Mouse (Mus musculus) left cerebral cortex, adult 8-10 months (tissue): ENCODE measurements around the gene Sycp2l. TPM values are rescaled to one million over a fixed set of nuclear protein-coding genes. Genes with fewer than 3 reads are reported as not detected.

Source experiments
- DNase-seq, 2 experiments: peaks; one replicate each; pipeline ENCODE4 v3.0.0; 2022; ENCODE audit warnings: low spot score in 2 of 2
- total RNA-seq, 4 experiments: library from RNA; stranded (reverse); gene quantifications; 2 replicates each; pipeline ENCODE4 v1.2.4; 2022

Sycp2l gene
- under 1 TPM in 3 of 4 experiments, not detected in 1; 0.37 to 0.49 (median 0.44) TPM for total RNA-seq

- no peak for DNase-seq
These were observed at the start of gene Sycp2l for GRCm38 (mm10) chr13:41113940-41114339. Gene Sycp2l (plus strand): TSS chr13:41114307.

- no peak for DNase-seq
These were observed 46.5 kb upstream of the Sycp2l start for GRCm38 (mm10) chr13:41067618-41068017.

GRCm38 (mm10) chr13:41071617-41072016 is 42.5 kb upstream of the Sycp2l start:
- DNase-seq = no peak

- DNase-seq = no peak
These were observed 40.3 kb upstream of the Sycp2l start for GRCm38 (mm10) chr13:41073819-41074218.

GRCm38 (mm10) chr13:41077921-41078320 is 36.2 kb upstream of the Sycp2l start:
- no peak for DNase-seq

- no peak for DNase-seq
These were observed 35.3 kb upstream of the Sycp2l start for GRCm38 (mm10) chr13:41078690-41079420.

GRCm38 (mm10) chr13:41079421-41079780 is 34.7 kb upstream of the Sycp2l start, which contains the start of gene Mak:
Gene Mak (minus strand): TSS chr13:41079706.
- peak; percentile 52 to 62 for DNase-seq

- DNase-seq = no peak
These were observed 34.2 kb upstream of the Sycp2l start for GRCm38 (mm10) chr13:41079859-41080258.

GRCm38 (mm10) chr13:41080700-41081099 is 33.4 kb upstream of the Sycp2l start:
- DNase-seq = no peak

GRCm38 (mm10) chr13:41084521-41084920 is 29.6 kb upstream of the Sycp2l start:
- DNase-seq = no peak

GRCm38 (mm10) chr13:41085140-41085539 is 29.0 kb upstream of the Sycp2l start:
- DNase-seq = no peak

- DNase-seq = no peak
These were observed 25.4 kb upstream of the Sycp2l start for GRCm38 (mm10) chr13:41088746-41089145.

- no peak for DNase-seq
These were observed 22.8 kb upstream of the Sycp2l start for GRCm38 (mm10) chr13:41091271-41091670.

GRCm38 (mm10) chr13:41094160-41094559 is 19.9 kb upstream of the Sycp2l start:
- no peak for DNase-seq

- DNase-seq = no peak
These were observed 16.6 kb upstream of the Sycp2l start for GRCm38 (mm10) chr13:41097324-41098058.

- no peak for DNase-seq
These were observed 15.8 kb upstream of the Sycp2l start for GRCm38 (mm10) chr13:41098325-41098724.

- DNase-seq = no peak
These were observed 14.1 kb upstream of the Sycp2l start for GRCm38 (mm10) chr13:41100031-41100430.

- DNase-seq = no peak
These were observed 10.1 kb upstream of the Sycp2l start for GRCm38 (mm10) chr13:41103841-41104525.

GRCm38 (mm10) chr13:41105541-41105940 is 8.6 kb upstream of the Sycp2l start:
- DNase-seq = no peak

GRCm38 (mm10) chr13:41110935-41111334 is 3.2 kb upstream of the Sycp2l start, which contains the start of gene Gcm2:
Gene Gcm2 (minus strand): TSS chr13:41111035.
- DNase-seq = no peak

- no peak for DNase-seq
These were observed 5.2 kb downstream of the Sycp2l start for GRCm38 (mm10) chr13:41119152-41119945.
